Mouse (Mus musculus) layer of hippocampus, postnatal 25 days (tissue): ENCODE measurements around the gene Fsd2. TPM values are rescaled to one million over a fixed set of nuclear protein-coding genes. Genes with fewer than 3 reads are reported as not detected.

Experiments
- DNase-seq, 2 experiments: peaks; one replicate each; pipeline ENCODE4 v3.0.0; 2022; ENCODE audit warnings: mixed read lengths in 2 of 2, low spot score in 1 of 2; ENCODE audit errors: extremely low spot score in 1 of 2
- total RNA-seq, 2 experiments: library from RNA; stranded (reverse); gene quantifications; 2 replicates each; pipeline ENCODE4 v1.2.3; 2021

Gene Fsd2
- under 1 TPM; 0.23 to 0.34 TPM for total RNA-seq

GRCm38 (mm10) chr7:81566892-81567291 lies at the start of gene Fsd2:
Fsd2 (minus strand) TSS chr7:81566944.
- DNase-seq = no peak

- DNase-seq = no peak
Measured at GRCm38 (mm10) chr7:81615031-81615430, 48.3 kb upstream of the Fsd2 start.

GRCm38 (mm10) chr7:81612856-81613635 lies 46.3 kb upstream of the Fsd2 start:
- DNase-seq = no peak

GRCm38 (mm10) chr7:81610125-81610524 lies 43.4 kb upstream of the Fsd2 start:
- DNase-seq = no peak

GRCm38 (mm10) chr7:81606452-81606851 lies 39.7 kb upstream of the Fsd2 start:
- no peak for DNase-seq

GRCm38 (mm10) chr7:81605489-81605888 lies 38.7 kb upstream of the Fsd2 start:
- DNase-seq = no peak

- no peak for DNase-seq
Measured at GRCm38 (mm10) chr7:81604991-81605390, 38.2 kb upstream of the Fsd2 start.

GRCm38 (mm10) chr7:81599379-81600280 lies 32.9 kb upstream of the Fsd2 start:
- no peak for DNase-seq

GRCm38 (mm10) chr7:81597660-81598059 lies 30.9 kb upstream of the Fsd2 start:
- DNase-seq = no peak

- DNase-seq = no peak
Measured at GRCm38 (mm10) chr7:81596086-81596485, 29.3 kb upstream of the Fsd2 start.

GRCm38 (mm10) chr7:81595056-81595455 lies 28.3 kb upstream of the Fsd2 start:
- DNase-seq = no peak

GRCm38 (mm10) chr7:81593387-81593786 lies 26.6 kb upstream of the Fsd2 start:
- no peak for DNase-seq

- no peak for DNase-seq
Measured at GRCm38 (mm10) chr7:81592686-81593085, 25.9 kb upstream of the Fsd2 start.

GRCm38 (mm10) chr7:81587238-81587637 lies 20.5 kb upstream of the Fsd2 start:
- DNase-seq = no peak

- DNase-seq = no peak
Measured at GRCm38 (mm10) chr7:81585326-81585725, 18.6 kb upstream of the Fsd2 start.

GRCm38 (mm10) chr7:81583512-81583911 lies 16.8 kb upstream of the Fsd2 start:
- DNase-seq = no peak

- DNase-seq = no peak
Measured at GRCm38 (mm10) chr7:81579312-81579711, 12.6 kb upstream of the Fsd2 start.

GRCm38 (mm10) chr7:81578413-81578812 lies 11.7 kb upstream of the Fsd2 start:
- no peak for DNase-seq

- no peak for DNase-seq
Measured at GRCm38 (mm10) chr7:81577872-81578271, 11.1 kb upstream of the Fsd2 start.

- DNase-seq = no peak
Measured at GRCm38 (mm10) chr7:81575606-81576005, 8.9 kb upstream of the Fsd2 start.

GRCm38 (mm10) chr7:81573821-81574220 lies 7.1 kb upstream of the Fsd2 start:
- no peak for DNase-seq
